Mouse (Mus musculus) heart, postnatal 0 days (tissue): ENCODE measurements at regions not wholly inside any gene's neighbourhood (a gene's known extent, or its start where the extent isn't known, plus 50 kb on each side); places are given as distances from the start of the nearest gene placed in this dataset.

Experiments used
- CTCF ChIP-seq: IDR thresholded peaks from 2 replicates; pipeline ENCODE4 v1.5.1; 2016; ENCODE audit warnings: antibody characterized with exemption, control low read depth, low read depth
- EP300 ChIP-seq: IDR thresholded peaks from 2 replicates; pipeline ENCODE4 v1.6.1; 2016; ENCODE audit warnings: antibody characterized with exemption, low read depth

DNA sequence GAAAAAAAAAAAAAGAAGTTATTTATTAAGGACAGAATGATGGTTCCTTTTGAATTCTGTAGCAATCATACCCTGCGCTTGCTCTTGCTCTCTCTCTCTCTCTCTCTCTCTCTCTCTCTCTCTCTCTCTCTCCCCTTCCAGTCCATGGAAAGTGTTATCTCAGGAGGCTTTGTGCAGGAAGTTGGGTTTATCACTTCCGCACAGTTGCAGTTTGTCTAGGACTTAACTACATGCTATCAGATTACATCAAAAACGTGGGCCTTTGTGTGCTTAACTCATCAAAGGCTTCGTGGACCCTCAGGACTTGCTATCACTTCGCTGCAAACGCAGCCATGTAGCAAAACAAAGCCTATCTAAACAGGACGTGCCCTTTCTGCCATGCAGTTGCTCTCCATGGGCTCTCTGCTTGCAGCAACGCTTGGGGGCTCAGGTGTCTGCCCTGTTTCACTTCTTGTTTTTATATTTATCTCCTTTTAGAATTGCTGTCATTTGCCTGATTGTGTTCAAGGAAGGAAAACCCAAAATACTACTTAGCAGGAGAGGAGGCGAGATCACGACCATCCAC, 56.2 kb upstream of the Exoc6 start:
- TF ChIP-seq CTCF (no peak), EP300 (0 out of 2 replicates have a peak, but pooled peaks have one; percentile 27)
